Mouse (Mus musculus) frontal cortex, adult 2 months (tissue): ENCODE results near the gene Arhgap24. TPM values are rescaled to one million over a fixed set of nuclear protein-coding genes. Genes with fewer than 3 reads are reported as not detected.

Experiments
- DNase-seq, 2 experiments: peaks; one replicate each; pipeline ENCODE4 v3.0.0; 2022; ENCODE audit warnings: low spot score in 1 of 2; ENCODE audit errors: extremely low spot score in 1 of 2
- polyA plus RNA-seq: library from polyadenylated mRNA; depleted of rRNA; stranded (reverse); fragments of >200 nt; gene quantifications from 2 replicates; pipeline ENCODE4 v1.2.3, GENCODE M21; 2012; rRNA removed

Arhgap24 gene
- polyA plus RNA-seq: 4.9 and 6.2 TPM in 2 replicates

GRCm38 (mm10) chr5:102481215-102482211, at the start of gene Arhgap24:
Gene Arhgap24, plus strand, starts transcription at chr5:102481391.
- peak in 1 of 2 experiments; percentile 22 for DNase-seq

GRCm38 (mm10) chr5:102434182-102434581, 47.0 kb upstream of the Arhgap24 start:
- no peak for DNase-seq

GRCm38 (mm10) chr5:102436581-102436980, 44.6 kb upstream of the Arhgap24 start:
- no peak for DNase-seq

GRCm38 (mm10) chr5:102439119-102439877, 41.9 kb upstream of the Arhgap24 start:
- peak; percentile 20 to 38 for DNase-seq

- DNase-seq: no peak
Measured at GRCm38 (mm10) chr5:102447436-102447835, 33.8 kb upstream of the Arhgap24 start.

- DNase-seq: no peak
Measured at GRCm38 (mm10) chr5:102450897-102451296, 30.3 kb upstream of the Arhgap24 start.

- DNase-seq: no peak
Measured at GRCm38 (mm10) chr5:102452079-102452797, 29.0 kb upstream of the Arhgap24 start.

GRCm38 (mm10) chr5:102453324-102453723, 27.9 kb upstream of the Arhgap24 start:
- DNase-seq: no peak

- no peak for DNase-seq
Measured at GRCm38 (mm10) chr5:102455247-102455646, 25.9 kb upstream of the Arhgap24 start.

- DNase-seq: no peak
Measured at GRCm38 (mm10) chr5:102460452-102461197, 20.6 kb upstream of the Arhgap24 start.

GRCm38 (mm10) chr5:102462948-102463347, 18.2 kb upstream of the Arhgap24 start:
- no peak for DNase-seq

- DNase-seq: no peak
Measured at GRCm38 (mm10) chr5:102465372-102465771, 15.8 kb upstream of the Arhgap24 start.

GRCm38 (mm10) chr5:102468292-102468691, 12.9 kb upstream of the Arhgap24 start:
- no peak for DNase-seq

GRCm38 (mm10) chr5:102470284-102470683, 10.9 kb upstream of the Arhgap24 start:
- no peak for DNase-seq

- DNase-seq: no peak
Measured at GRCm38 (mm10) chr5:102478076-102478475, 3.1 kb upstream of the Arhgap24 start.

GRCm38 (mm10) chr5:102483285-102483975, 2.2 kb downstream of the Arhgap24 start:
- DNase-seq: no peak

- no peak for DNase-seq
Measured at GRCm38 (mm10) chr5:102491554-102491953, 10.4 kb downstream of the Arhgap24 start.

- no peak for DNase-seq
Measured at GRCm38 (mm10) chr5:102492152-102492551, 11.0 kb downstream of the Arhgap24 start.

GRCm38 (mm10) chr5:102494827-102495226, 13.6 kb downstream of the Arhgap24 start:
- no peak for DNase-seq
